Mouse (Mus musculus) forebrain, embryonic 15.5 days (tissue): Measurements from ENCODE around the gene Actbl2. TPM values are rescaled to one million over a fixed set of nuclear protein-coding genes. Genes with fewer than 3 reads are reported as not detected.

Experiments
- ATAC-seq: fragments of 200-750 bp; cut with Nextera tagmentation; replicated peaks from 2 replicates; pipeline ENCODE4 v1.8.0; 2017; ENCODE audit warnings: mild to moderate bottlenecking, moderate TSS enrichment, moderate library complexity
- H3K27ac ChIP-seq: fragments of 300-500 bp; sonication (generic); replicated peaks from 2 replicates; pipeline ENCODE4 v1.5.1; 2015; ENCODE audit warnings: mild to moderate bottlenecking, inconsistent platforms
- H3K27me3 ChIP-seq: fragments of 300-500 bp; sonication (generic); 2 replicates; pipeline ENCODE4 v1.6.1; 2015; ENCODE audit warnings: inconsistent platforms
- H3K36me3 ChIP-seq: fragments of 300-500 bp; sonication (generic); 2 replicates; pipeline ENCODE4 v1.6.1; 2015; ENCODE audit warnings: mild to moderate bottlenecking, inconsistent platforms
- H3K4me1 ChIP-seq: fragments of 300-500 bp; sonication (generic); 2 replicates; pipeline ENCODE4 v1.6.1; 2015; ENCODE audit warnings: inconsistent platforms
- H3K4me2 ChIP-seq: fragments of 300-500 bp; sonication (generic); replicated peaks from 2 replicates; pipeline ENCODE4 v1.6.1; 2015; ENCODE audit warnings: mild to moderate bottlenecking, inconsistent platforms
- H3K4me3 ChIP-seq: fragments of 300-500 bp; sonication (generic); 2 replicates; pipeline ENCODE4 v1.5.1; 2015; ENCODE audit warnings: mild to moderate bottlenecking, inconsistent platforms
- H3K9ac ChIP-seq: fragments of 300-500 bp; sonication (generic); replicated peaks from 2 replicates; pipeline ENCODE4 v1.6.1; 2015; ENCODE audit warnings: mild to moderate bottlenecking, inconsistent platforms
- H3K9me3 ChIP-seq: fragments of 300-500 bp; sonication (generic); 2 replicates; pipeline ENCODE4 v1.6.1; 2016; ENCODE audit warnings: inconsistent platforms
- WGBS: fragments of 180-500 bp; shearing (Covaris S2); methylation state at CpG from one replicate; pipeline ENCODE4 v1.1.7; 2015; ENCODE audit warnings: mixed read lengths; 5-methylcytosine and 5-hydroxymethylcytosine counted together
- polyA plus RNA-seq: library from polyadenylated mRNA; unstranded; fragments of >200 nt; fragmentation: Nextera tagmentation; extraction: Ambion mirVana; gene quantifications from 2 replicates; pipeline ENCODE4 v1.2.1, GENCODE M21; 2015

Actbl2 gene
- polyA plus RNA-seq, 1 experiment from 2014 or later, result not detected

DNA sequence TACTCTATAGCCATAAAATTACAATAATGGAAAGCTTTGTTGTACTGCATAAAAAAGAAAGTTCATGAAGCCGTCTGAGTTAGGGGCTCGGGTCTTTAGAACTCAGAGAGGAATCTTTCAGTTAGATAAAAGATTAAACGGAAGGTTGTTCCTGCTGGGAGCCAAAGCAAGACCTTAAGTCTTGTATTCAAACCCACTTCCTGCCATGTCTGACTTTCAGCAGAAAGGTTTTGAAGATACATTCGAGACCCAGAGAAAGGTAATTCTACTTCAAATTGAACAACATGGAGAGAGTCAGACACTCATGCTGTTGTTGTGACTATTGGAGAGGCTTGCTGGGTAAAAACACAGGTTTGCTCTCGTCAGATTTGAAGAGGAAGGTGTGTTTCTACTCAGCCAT, 3.0 kb upstream of the Actbl2 start:
- Histone ChIP-seq H3K4me3 (no peak overlapping the region), H3K4me1 (no peaks in the 10 kb centered on the region), H3K4me2 (no peak overlapping the region), H3K9ac (no peak overlapping the region), H3K36me3 (no peaks in the 10 kb centered on the region), H3K27ac (no peak overlapping the region), H3K9me3 (no peaks in the 10 kb centered on the region), H3K27me3 (no peaks in the 10 kb centered on the region)
- ATAC-seq, result no peak
- WGBS, result 64% methylated on average over 5 of the region's 5 CpGs

DNA sequence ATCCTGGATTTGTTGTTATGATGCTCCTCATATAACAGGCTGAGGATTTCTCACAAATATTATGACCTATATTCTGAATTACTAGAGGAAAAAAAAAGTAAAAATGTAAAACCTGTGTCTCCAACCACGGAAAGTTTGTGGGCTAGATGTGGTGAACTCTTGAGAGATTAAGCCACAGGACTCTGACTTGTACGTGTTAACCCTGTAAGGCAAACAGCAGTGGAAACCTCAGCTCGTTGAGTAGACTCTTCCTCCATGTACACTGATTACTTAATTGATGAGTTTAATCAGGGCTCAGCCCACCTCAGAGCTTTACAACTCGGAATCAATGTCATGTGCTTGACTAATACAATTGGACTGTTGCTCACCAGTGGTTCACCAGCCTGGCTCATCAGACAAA, 3.2 kb downstream of the Actbl2 start:
- ATAC-seq, result no peak
- no peak overlapping the region for H3K4me3 ChIP-seq
- no peak overlapping the region for H3K27ac ChIP-seq
- H3K4me1 ChIP-seq, result peaks cover 2% of the 10 kb centered on the region; the same call in 1 of the 2 replicates
- H3K36me3 ChIP-seq, result no peaks in the 10 kb centered on the region
- H3K27me3 ChIP-seq, result no peaks in the 10 kb centered on the region
- no peak overlapping the region for H3K4me2 ChIP-seq
- no peaks in the 10 kb centered on the region for H3K9me3 ChIP-seq
- 72% methylated on average over 4 of the region's 4 CpGs for WGBS
- H3K9ac ChIP-seq, result no peak overlapping the region

DNA sequence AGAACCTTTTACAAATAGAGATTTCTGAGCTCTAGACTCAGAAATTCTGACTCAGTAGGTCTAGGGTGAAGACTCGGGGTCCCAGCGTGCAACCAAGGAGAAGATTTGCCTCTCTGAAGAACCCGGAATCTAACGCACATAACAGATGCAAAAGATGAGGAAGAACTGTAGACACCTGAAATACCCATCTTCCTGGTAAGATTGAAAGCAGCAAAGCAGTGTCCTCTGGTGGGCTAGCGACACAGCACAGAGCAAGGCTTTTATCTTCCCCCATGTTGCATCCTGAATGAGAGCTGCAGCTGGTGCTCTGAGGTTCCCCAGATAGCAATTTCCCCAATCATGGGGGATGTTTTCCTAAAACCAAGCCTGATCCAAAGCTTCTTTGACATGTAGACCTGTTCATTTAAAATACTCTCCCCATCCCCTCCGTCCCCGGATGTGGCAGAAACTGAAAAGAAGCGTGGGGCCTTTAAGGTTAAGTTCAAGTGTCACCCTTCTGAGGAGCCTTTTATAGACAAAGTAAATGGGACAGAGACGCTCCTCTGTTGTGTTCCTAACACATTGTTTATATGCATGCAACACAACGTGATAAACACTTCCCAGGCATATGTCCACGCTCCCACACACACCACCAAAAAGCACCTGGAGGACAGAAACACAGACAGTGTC, 3.7 kb downstream of the Actbl2 start:
- H3K9me3 ChIP-seq, result no peaks in the 10 kb centered on the region
- H3K27me3 ChIP-seq, result no peaks in the 10 kb centered on the region
- ATAC-seq, result no peak
- no peak overlapping the region for H3K27ac ChIP-seq
- H3K36me3 ChIP-seq, result no peaks in the 10 kb centered on the region
- 78% methylated on average over 11 of the region's 11 CpGs for WGBS
- peaks cover 2% of the 10 kb centered on the region; the same call in 1 of the 2 replicates for H3K4me1 ChIP-seq
- H3K4me3 ChIP-seq, result no peak overlapping the region
- no peak overlapping the region for H3K4me2 ChIP-seq
- no peak overlapping the region for H3K9ac ChIP-seq

DNA sequence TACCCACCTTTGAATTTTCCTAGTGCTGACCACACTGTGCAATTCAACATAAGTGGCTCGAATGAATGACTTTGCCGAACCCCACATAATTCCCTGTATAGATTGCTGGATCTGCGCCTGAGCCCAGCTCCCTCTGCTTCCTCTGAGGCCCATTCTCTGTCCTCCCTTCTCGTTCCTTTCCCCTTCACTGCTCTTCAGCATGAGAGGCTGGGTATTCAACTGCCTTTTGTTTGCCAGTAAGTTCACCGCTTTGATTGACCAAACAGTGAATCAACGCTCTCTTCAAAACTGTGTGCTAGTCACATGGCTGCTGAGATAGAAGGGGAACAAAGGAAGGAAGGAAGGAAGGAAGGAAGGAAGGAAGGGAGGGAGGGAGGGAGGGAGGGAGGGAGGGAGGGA, 4.3 kb downstream of the Actbl2 start:
- 13% methylated on average over 6 of the region's 6 CpGs for WGBS
- no peak overlapping the region for H3K4me3 ChIP-seq
- H3K9ac ChIP-seq, result no peak overlapping the region
- H3K4me1 ChIP-seq, result peaks cover 2% of the 10 kb centered on the region; the same call in 1 of the 2 replicates
- H3K4me2 ChIP-seq, result no peak overlapping the region
- 0 out of 2 replicates have a peak, but pooled peaks have one; percentile 38 for ATAC-seq
- H3K27ac ChIP-seq, result no peak overlapping the region
- H3K36me3 ChIP-seq, result no peaks in the 10 kb centered on the region
- no peaks in the 10 kb centered on the region for H3K27me3 ChIP-seq
- H3K9me3 ChIP-seq, result no peaks in the 10 kb centered on the region

DNA sequence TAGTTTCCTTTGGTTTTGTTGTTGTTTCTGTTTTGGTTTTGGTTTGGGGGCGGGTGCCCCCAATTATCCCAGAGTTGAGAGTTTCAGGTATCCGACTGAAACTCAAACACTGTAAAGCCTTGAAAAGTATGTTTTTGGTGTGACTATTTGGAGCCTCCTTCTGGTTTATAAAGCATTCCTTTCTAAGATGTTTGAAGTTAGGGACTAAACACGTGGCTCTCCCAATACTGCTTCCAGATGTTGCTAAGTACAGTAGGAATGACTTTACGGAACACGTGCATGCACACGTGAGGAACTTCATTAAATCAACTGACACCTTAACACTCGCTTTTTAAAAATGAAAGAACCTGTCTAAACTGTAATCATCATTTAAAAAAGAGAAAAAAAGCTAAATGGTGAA, 4.9 kb downstream of the Actbl2 start:
- no peaks in the 10 kb centered on the region for H3K9me3 ChIP-seq
- H3K9ac ChIP-seq, result no peak overlapping the region
- no peak overlapping the region for H3K4me3 ChIP-seq
- no peaks in the 10 kb centered on the region for H3K36me3 ChIP-seq
- H3K4me2 ChIP-seq, result no peak overlapping the region
- no peak for ATAC-seq
- no peaks in the 10 kb centered on the region for H3K27me3 ChIP-seq
- peaks cover 2% of the 10 kb centered on the region; the same call in 1 of the 2 replicates for H3K4me1 ChIP-seq
- H3K27ac ChIP-seq, result no peak overlapping the region
- WGBS, result 78% methylated on average over 7 of the region's 7 CpGs

DNA sequence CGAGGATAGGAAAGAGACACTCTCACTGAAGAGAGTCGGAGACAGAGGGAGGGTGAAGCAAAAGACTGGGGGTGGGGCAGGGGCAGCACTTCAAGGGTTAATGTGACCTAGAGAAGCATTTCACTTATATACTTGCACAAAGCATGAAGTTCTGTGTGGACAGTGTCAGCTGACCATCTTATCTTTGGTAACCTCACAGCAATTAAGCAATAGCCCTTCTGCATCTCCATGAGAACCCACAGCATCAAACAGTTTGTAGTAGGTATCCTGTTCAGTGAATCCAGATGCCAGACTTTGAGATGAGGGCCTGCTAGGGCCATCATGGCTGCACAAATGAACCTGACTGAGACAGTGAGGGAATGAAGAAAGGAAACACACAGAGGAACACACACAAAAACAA, 8.4 kb downstream of the Actbl2 start:
- H3K36me3 ChIP-seq, result no peaks in the 10 kb centered on the region
- peaks cover 2% of the 10 kb centered on the region; the same call in 1 of the 2 replicates for H3K4me1 ChIP-seq
- H3K4me3 ChIP-seq, result no peak overlapping the region
- H3K27ac ChIP-seq, result no peak overlapping the region
- no peak for ATAC-seq
- no peak overlapping the region for H3K9ac ChIP-seq
- H3K27me3 ChIP-seq, result no peaks in the 10 kb centered on the region
- no peaks in the 10 kb centered on the region for H3K9me3 ChIP-seq
- WGBS, result 77% methylated on average over 2 of the region's 2 CpGs
- H3K4me2 ChIP-seq, result no peak overlapping the region

DNA sequence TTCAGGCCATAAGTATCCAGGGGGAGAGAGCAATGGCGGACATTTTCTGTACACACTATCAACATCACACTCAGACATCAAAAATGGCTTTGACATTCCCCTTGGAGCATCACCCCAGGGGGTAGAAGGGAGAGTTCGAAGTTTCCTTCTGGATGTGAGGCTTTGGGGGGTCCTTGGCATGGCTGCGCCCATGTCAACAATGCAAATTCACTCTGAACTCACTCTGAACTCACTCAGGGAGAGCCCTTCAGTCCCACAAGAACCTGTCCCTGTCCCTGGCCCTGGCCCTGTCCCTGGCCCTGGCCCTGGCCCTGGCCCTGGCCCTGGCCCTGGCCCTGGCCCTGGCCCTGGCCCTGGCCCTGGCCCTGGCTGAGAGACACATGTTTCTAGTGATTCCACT, 8.9 kb downstream of the Actbl2 start:
- Histone ChIP-seq H3K9ac (no peak overlapping the region), H3K9me3 (no peaks in the 10 kb centered on the region), H3K27ac (no peak overlapping the region), H3K36me3 (no peaks in the 10 kb centered on the region), H3K4me2 (no peak overlapping the region), H3K27me3 (no peaks in the 10 kb centered on the region), H3K4me3 (no peak overlapping the region), H3K4me1 (peaks cover 2% of the 10 kb centered on the region; the same call in 1 of the 2 replicates)
- ATAC-seq, result no peak
- WGBS, result 89% methylated on average over 3 of the region's 3 CpGs

DNA sequence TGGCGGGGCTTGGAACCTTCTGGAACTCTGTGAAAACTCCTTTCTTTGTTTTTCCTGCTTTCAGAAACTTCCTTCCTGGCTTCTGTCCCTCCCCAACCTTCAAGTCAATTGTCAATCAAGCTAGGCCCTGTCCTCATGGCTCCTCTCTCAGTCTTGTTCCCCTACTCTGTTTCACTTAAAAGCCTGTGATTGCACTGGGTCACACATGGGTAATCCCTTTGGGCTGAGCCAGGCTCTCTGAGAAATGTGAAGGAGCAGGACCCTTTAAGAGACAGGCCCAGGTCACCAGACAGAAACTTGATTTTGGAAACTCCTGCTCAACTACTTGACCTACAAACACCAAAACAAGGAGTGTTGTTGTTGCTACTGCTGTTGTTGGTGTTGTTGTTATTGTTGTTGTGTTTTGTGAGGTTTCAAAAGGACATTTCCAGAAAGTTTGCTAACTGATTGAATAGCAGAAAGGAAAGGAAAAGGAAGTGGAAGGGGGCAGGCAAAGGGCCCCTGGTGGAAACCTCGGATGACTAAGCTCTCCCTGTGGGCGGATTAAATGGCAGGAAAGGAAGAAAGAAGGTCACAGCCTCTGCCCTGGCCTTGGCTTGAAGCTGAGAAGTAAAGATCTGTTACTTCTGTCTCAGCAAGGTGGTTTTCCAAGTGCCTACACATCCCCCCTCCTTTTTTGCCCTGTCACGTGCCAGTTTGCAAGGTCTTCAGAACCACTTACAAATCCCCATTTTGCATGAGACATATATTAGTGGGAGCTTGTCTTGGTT, 10.6 kb downstream of the Actbl2 start:
- 70% methylated on average over 4 of the region's 4 CpGs for WGBS
- H3K9me3 ChIP-seq, result no peaks in the 10 kb centered on the region
- no peak overlapping the region for H3K4me2 ChIP-seq
- no peak overlapping the region for H3K27ac ChIP-seq
- no peak overlapping the region for H3K9ac ChIP-seq
- no peaks in the 10 kb centered on the region for H3K27me3 ChIP-seq
- no peaks in the 10 kb centered on the region for H3K4me1 ChIP-seq
- H3K36me3 ChIP-seq, result no peaks in the 10 kb centered on the region
- H3K4me3 ChIP-seq, result no peak overlapping the region
- no peak for ATAC-seq

DNA sequence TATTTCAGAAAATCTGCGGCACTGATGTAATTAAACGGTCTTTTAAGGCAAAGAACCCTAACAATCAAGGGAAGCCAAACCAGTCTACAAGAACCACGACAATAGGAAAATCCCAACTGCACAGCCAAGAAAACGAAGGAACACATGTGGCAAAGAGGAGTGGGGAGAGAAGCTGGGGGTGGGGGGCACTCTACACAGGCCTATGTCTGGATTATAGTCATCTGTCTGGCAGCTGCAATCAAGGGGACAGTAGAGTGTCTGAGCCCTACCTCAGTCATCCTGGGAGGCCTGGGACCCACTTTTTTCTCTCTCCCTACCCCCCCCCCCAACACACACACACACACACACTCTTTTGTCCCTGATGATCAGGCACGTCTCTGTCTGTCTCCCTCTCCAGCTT, 12.0 kb downstream of the Actbl2 start:
- 55% methylated on average over 5 of the region's 5 CpGs for WGBS
- no peaks in the 10 kb centered on the region for H3K36me3 ChIP-seq
- no peaks in the 10 kb centered on the region for H3K9me3 ChIP-seq
- no peaks in the 10 kb centered on the region for H3K4me1 ChIP-seq
- no peak overlapping the region for H3K27ac ChIP-seq
- H3K27me3 ChIP-seq, result no peaks in the 10 kb centered on the region
- no peak overlapping the region for H3K4me3 ChIP-seq
- ATAC-seq, result no peak
- no peak overlapping the region for H3K9ac ChIP-seq
- no peak overlapping the region for H3K4me2 ChIP-seq

DNA sequence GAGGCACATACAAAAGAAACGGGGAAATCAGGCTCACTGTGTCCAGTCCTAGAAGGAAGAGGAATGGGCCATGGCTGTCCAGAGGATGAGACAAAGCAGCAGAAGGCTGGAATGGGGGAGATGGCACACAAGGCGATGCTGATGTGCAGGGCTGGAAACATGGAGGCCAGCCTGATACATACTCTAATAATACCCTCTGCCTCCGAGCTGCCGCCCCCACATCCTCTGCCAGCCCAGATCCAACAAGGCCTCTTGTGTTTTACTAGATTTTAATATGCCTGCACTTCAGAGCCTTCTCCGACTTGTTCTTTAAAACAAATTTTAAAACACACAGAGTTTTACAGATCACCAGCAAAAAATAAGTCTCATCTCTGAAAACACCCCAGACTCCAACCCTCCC, 14.2 kb downstream of the Actbl2 start:
- Histone ChIP-seq H3K4me2 (no peak overlapping the region), H3K27ac (no peak overlapping the region), H3K27me3 (no peaks in the 10 kb centered on the region), H3K4me3 (no peak overlapping the region), H3K9ac (no peak overlapping the region), H3K4me1 (no peaks in the 10 kb centered on the region), H3K9me3 (no peaks in the 10 kb centered on the region), H3K36me3 (no peaks in the 10 kb centered on the region)
- ATAC-seq, result no peak
- WGBS, result 94% methylated on average over 5 of the region's 5 CpGs

DNA sequence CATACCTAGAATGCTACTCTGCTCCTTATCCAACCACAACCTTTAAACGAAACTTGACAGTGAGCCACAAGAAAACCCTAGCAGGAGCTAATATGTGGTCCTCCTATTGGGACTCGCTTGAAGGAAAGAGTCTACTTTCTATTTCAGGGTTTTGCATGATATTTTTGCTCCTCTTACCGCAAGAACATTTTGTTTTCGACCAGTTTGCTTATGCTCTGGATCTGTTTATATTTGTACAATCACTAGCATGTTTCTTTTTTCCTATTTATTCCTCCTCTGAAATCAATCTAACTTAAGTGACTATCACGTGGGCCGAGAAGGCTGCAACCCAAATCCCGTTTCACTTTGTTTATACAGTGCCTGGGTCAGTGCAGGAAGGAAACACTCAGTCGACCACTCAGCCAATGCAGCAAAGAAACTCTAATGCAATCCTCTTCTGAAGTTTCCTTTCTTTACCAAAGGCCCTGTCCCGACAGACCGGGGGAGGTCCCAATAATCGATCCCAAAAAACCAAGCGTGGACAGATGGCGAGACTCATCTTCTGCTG, 15.0 kb downstream of the Actbl2 start:
- 90% methylated on average over 13 of the region's 13 CpGs for WGBS

DNA sequence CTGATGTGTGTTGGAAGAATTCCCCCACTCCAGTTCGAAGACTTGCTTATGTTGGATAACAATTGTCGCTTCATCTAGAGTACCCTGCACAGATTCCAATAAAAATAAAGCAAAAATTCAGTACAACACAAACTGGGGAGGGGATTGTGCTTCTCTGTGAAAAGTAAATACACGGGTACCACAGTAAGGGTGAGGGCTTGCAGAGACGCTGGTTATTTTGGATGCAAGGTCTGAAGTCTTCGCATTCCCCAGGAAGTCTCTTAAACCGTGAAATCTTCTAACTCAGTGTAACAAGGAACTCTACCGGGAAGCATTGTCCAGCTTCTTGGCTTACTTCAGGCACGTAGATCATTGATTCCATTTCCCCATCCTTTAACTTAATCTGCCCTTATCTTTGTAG, 17.1 kb downstream of the Actbl2 start:
- Histone ChIP-seq H3K4me2 (no peak overlapping the region), H3K27me3 (no peaks in the 10 kb centered on the region), H3K9ac (no peak overlapping the region), H3K9me3 (no peaks in the 10 kb centered on the region), H3K36me3 (no peaks in the 10 kb centered on the region), H3K4me3 (no peak overlapping the region), H3K27ac (no peak overlapping the region), H3K4me1 (no peaks in the 10 kb centered on the region)
- no peak for ATAC-seq
- 85% methylated on average over 8 of the region's 8 CpGs for WGBS

More for the DNA sequence above, 15.0 kb downstream of the Actbl2 start:
- Histone ChIP-seq H3K27ac (no peak overlapping the region), H3K4me1 (no peaks in the 10 kb centered on the region), H3K36me3 (no peaks in the 10 kb centered on the region), H3K9me3 (no peaks in the 10 kb centered on the region), H3K9ac (no peak overlapping the region), H3K4me3 (no peak overlapping the region), H3K4me2 (no peak overlapping the region), H3K27me3 (no peaks in the 10 kb centered on the region)
- ATAC-seq, result no peak
